Mouse (Mus musculus) bone marrow, adult 2 months (tissue): ENCODE data around the gene Slc39a1.

Experiments used
- CTCF ChIP-seq: fragments of 200-500 bp; IDR thresholded peaks from 2 replicates; pipeline ENCODE4 v1.5.1; 2011; ENCODE audit warnings: low read length, control low read depth; ENCODE audit not compliant: control insufficient read depth, insufficient read depth
- POLR2A ChIP-seq: fragments of 200-500 bp; IDR thresholded peaks from 2 replicates; pipeline ENCODE4 v1.6.1; 2011; ENCODE audit warnings: low read depth, mild to moderate bottlenecking, control low read depth, low read length, borderline replicate concordance; ENCODE audit not compliant: control insufficient read depth

GRCm38 (mm10) chr3:90222941-90223340 is 25.0 kb upstream of the Slc39a1 start:
- no peak for TF ChIP-seq POLR2A
- TF ChIP-seq CTCF: no peak
